Mouse (Mus musculus) testis, adult 2 months (tissue): Measurements from ENCODE around the gene Rpl10a. TPM values are rescaled to one million over a fixed set of nuclear protein-coding genes. Genes with fewer than 3 reads are reported as not detected.

Source experiments
- H3K27ac ChIP-seq: fragments of 200-500 bp; 2 replicates; pipeline ENCODE4 v1.5.1; 2012; ENCODE audit warnings: low read depth, low read length; ENCODE audit not compliant: control insufficient read depth, insufficient read depth
- H3K27me3 ChIP-seq: fragments of 200-500 bp; 2 replicates; pipeline ENCODE4 v1.6.1; 2012; ENCODE audit warnings: mild to moderate bottlenecking, low read length, moderate library complexity; ENCODE audit not compliant: control insufficient read depth, insufficient read depth
- H3K36me3 ChIP-seq: fragments of 200-500 bp; 2 replicates; pipeline ENCODE4 v1.6.1; 2012; ENCODE audit warnings: mild to moderate bottlenecking, low read length; ENCODE audit not compliant: control insufficient read depth, insufficient read depth
- H3K4me1 ChIP-seq: fragments of 200-500 bp; 2 replicates; pipeline ENCODE4 v1.6.1; 2012; ENCODE audit warnings: low read length; ENCODE audit not compliant: control insufficient read depth, insufficient read depth
- H3K4me3 ChIP-seq: fragments of 200-500 bp; 2 replicates; pipeline ENCODE4 v1.5.1; 2012; ENCODE audit warnings: low read depth, mild to moderate bottlenecking, low read length, moderate library complexity, mixed read lengths; ENCODE audit not compliant: control insufficient read depth
- CTCF ChIP-seq: fragments of 200-500 bp; IDR thresholded peaks from 2 replicates; pipeline ENCODE4 v1.5.1; 2012; ENCODE audit warnings: low read depth, mild to moderate bottlenecking, inconsistent platforms, low read length, moderate library complexity; ENCODE audit not compliant: control insufficient read depth, insufficient read depth, insufficient replicate concordance
- POLR2A ChIP-seq: fragments of 200-500 bp; IDR thresholded peaks from 2 replicates; pipeline ENCODE4 v1.6.1; 2012; ENCODE audit warnings: low read depth, mild to moderate bottlenecking, inconsistent platforms, low read length, moderate library complexity; ENCODE audit not compliant: control insufficient read depth
- polyA plus RNA-seq: library from polyadenylated mRNA; depleted of rRNA; stranded (reverse); fragments of >200 nt; gene quantifications from 2 replicates; pipeline ENCODE4 v1.2.3, GENCODE M21; 2012; rRNA removed

Gene Rpl10a
- polyA plus RNA-seq, 1 experiment, result 444 TPM

DNA sequence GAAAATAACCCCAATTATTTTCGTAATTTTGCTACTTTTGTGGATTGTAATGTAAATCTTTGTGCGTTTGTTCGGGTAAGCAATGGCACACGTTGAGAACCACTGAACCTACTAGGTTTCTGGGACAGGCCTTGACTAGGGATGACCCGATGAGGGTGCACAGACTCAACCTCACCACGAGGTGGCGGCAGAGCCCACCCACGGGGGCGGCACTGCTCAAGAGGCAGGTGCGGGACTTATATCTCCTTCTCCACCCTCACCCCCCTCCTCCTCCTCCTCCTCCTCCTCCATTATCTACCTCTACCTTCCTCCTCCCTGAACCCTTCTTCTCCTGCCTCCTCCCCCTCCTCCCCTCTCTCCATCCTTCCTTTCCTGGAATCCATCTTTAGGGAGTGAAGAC, 45.5 kb downstream of the Rpl10a start:
- H3K27me3 ChIP-seq, result no peaks in the 10 kb centered on the region
- peak overlapping the region; percentile 10; the same call in 1 of the 2 replicates for H3K4me3 ChIP-seq
- H3K4me1 ChIP-seq, result peaks cover 10% of the 10 kb centered on the region
- H3K36me3 ChIP-seq, result no peaks in the 10 kb centered on the region
- H3K27ac ChIP-seq, result no peak overlapping the region
- no peak for TF ChIP-seq POLR2A
- TF ChIP-seq CTCF, result peak; percentile 95

DNA sequence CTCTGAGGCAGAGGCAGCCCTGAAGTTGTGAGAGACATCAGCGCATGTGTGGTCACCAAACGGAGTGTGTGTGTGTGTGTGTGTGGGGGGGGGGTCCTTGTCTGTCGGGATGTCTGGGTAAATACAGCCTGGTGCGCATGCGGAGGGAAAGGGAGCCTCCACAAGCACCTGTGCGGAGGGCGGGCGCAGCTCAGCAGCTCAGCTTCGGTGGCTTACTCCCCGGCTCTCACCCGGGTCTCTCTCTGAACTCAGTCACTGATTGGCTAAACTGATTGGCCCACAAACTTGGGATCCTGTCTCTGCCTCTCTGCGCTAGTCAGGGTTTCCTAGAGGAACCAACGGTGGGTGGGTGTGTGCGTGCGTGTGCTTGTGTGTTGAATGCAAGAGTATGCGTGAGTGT, 46.2 kb downstream of the Rpl10a start:
- Histone ChIP-seq H3K4me3 (peak overlapping the region; percentile 28), H3K36me3 (no peaks in the 10 kb centered on the region), H3K27me3 (no peaks in the 10 kb centered on the region), H3K4me1 (peaks cover 10% of the 10 kb centered on the region), H3K27ac (no peak overlapping the region)
- no peak for TF ChIP-seq POLR2A
- no peak for TF ChIP-seq CTCF

DNA sequence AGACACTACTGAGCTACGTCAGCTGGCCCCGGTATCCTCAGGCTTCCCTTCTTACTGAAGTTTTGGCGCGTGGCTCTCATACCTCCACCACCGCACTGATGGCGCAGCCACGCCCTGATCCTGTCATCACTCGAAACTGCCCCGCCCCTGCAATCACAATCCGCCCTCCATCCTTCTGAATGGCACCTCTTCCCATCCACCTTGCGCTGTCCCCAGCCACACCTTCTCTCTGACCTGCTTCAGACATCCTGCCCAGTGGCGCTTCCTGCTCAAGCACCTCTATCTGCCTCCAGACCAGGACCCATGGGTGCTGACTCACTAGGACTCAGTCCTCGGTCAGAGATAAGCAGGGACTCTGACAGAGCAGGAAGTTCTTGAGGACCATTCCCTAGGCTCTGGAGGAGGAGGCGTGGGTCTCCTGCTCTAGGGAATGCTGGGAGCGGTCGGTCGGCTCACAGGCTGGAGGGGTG, 47.4 kb downstream of the Rpl10a start:
- H3K27ac ChIP-seq, result no peak overlapping the region
- H3K4me1 ChIP-seq, result peaks cover 10% of the 10 kb centered on the region
- no peaks in the 10 kb centered on the region for H3K27me3 ChIP-seq
- no peaks in the 10 kb centered on the region for H3K36me3 ChIP-seq
- TF ChIP-seq CTCF (no peak), POLR2A (no peak)
- H3K4me3 ChIP-seq, result peak overlapping the region; percentile 52

DNA sequence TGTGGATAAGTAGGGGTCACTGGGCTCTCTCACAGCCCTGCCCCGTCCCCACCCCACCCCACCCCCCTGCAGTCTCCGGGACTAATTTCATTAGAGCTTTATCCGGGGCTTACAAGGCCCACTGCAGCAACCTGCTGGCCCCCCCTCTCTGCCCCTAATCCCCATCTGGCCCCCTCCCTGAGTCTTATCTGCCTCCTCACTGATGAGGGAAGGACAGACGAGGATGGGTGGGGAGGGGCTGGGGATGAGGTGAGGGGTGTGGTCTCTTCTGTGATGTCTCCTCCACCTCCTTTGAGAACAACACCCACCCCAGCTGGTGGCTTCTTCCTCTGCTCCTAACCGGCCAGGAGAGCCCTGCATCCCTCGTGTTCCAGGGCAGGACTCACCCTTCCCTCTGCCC, 52.0 kb downstream of the Rpl10a start:
- Histone ChIP-seq H3K4me3 (no peak overlapping the region), H3K27ac (no peak overlapping the region), H3K36me3 (no peaks in the 10 kb centered on the region), H3K27me3 (no peaks in the 10 kb centered on the region), H3K4me1 (peaks cover 6% of the 10 kb centered on the region)
- TF ChIP-seq POLR2A, result no peak
- TF ChIP-seq CTCF, result no peak

Other genes with a start within 250 kb of the Rpl10a start
- 4,001 and 4,433 TPM in 2 replicates for gene Tcp11, start 247.8 kb upstream of the Rpl10a start, polyA plus RNA-seq
- 3.2 and 3.4 TPM in 2 replicates for gene Scube3, start 186.3 kb upstream of the Rpl10a start, polyA plus RNA-seq
- 89.4 and 90.8 TPM in 2 replicates for gene Zfp523, start 151.3 kb upstream of the Rpl10a start, polyA plus RNA-seq
- gene Def6, start 120.7 kb upstream of the Rpl10a start, polyA plus RNA-seq, result 1.7 and 2.8 TPM in 2 replicates
- 3.1 and 4.1 TPM in 2 replicates for gene Ppard, start 95.8 kb upstream of the Rpl10a start, polyA plus RNA-seq
- 4.3 and 4.4 TPM in 2 replicates for gene Fance, start 15.0 kb upstream of the Rpl10a start, polyA plus RNA-seq
- gene Tead3, start 22.3 kb downstream of the Rpl10a start, polyA plus RNA-seq, result 3.2 and 4.3 TPM in 2 replicates
- 0.12 and 0.36 TPM in 2 replicates for gene Tulp1, start 36.8 kb downstream of the Rpl10a start, polyA plus RNA-seq
- 19.8 and 22.7 TPM in 2 replicates for gene Fkbp5, start 189.1 kb downstream of the Rpl10a start, polyA plus RNA-seq
- gene Armc12, start 202.3 kb downstream of the Rpl10a start, polyA plus RNA-seq, result 513 and 515 TPM in 2 replicates
- gene Clpsl2, start 220.9 kb downstream of the Rpl10a start, polyA plus RNA-seq, result not detected in 2 replicates
- 2.5 and 4.1 TPM in 2 replicates for gene Clps, start 232.3 kb downstream of the Rpl10a start, polyA plus RNA-seq
- 0.10 TPM in 1 of 2 replicates, not detected in the other for gene Lhfpl5, start 247.2 kb downstream of the Rpl10a start, polyA plus RNA-seq